Mouse (Mus musculus) gastrocnemius, postnatal 10 days (tissue): ENCODE results near the gene Rps6kc1. TPM values are rescaled to one million over a fixed set of nuclear protein-coding genes. Genes with fewer than 3 reads are reported as not detected.
"Not testable (repeated sequence)": the region's sequence is repeated elsewhere in the genome, so short reads cannot be mapped to it uniquely, and the experiment has no call there.

Experiments
- DNase-seq: peaks from one replicate; pipeline ENCODE4 v3.0.0; 2021; ENCODE audit warnings: mixed read lengths
- long read RNA-seq, 2 experiments: library from polyadenylated mRNA; stranded (forward); transcript quantifications; one replicate each; pipeline ENCODE4 v2.0.0; 2021
- total RNA-seq, 2 experiments: library from RNA; stranded (reverse); gene quantifications; 2 replicates each; pipeline ENCODE4 v1.2.3; 2021

Rps6kc1 gene
- total RNA-seq, result 10 to 100 TPM; 20.4 to 23.7 TPM
- long read RNA-seq, experiment 1, transcript Rps6kc1-201 (15 exons, 3,995 nt), result major isoform, 9 of 16 reads
- long read RNA-seq, experiment 1, partial matches to known transcripts, result 1 of 16 reads
- long read RNA-seq, experiment 1, other reads (novel, unspliced or antisense), result 6 of 16 reads
- long read RNA-seq, experiment 2, transcript Rps6kc1-201 (15 exons, 3,995 nt), result major isoform, 9 of 21 reads
- long read RNA-seq, experiment 2, partial matches to known transcripts, result 4 of 21 reads
- long read RNA-seq, experiment 2, other reads (novel, unspliced or antisense), result 8 of 21 reads

GRCm38 (mm10) chr1:190911415-190912123, at the start of gene Rps6kc1:
Gene Rps6kc1 (minus strand): TSS chr1:190911770.
- peak; percentile 89 for DNase-seq

GRCm38 (mm10) chr1:190958821-190959220, 47.3 kb upstream of the Rps6kc1 start:
- DNase-seq, result no peak

GRCm38 (mm10) chr1:190953009-190953408, 41.4 kb upstream of the Rps6kc1 start:
- no peak for DNase-seq

GRCm38 (mm10) chr1:190951014-190951413, 39.4 kb upstream of the Rps6kc1 start:
- DNase-seq, result no peak

GRCm38 (mm10) chr1:190948846-190949245, 37.3 kb upstream of the Rps6kc1 start:
- no peak for DNase-seq

GRCm38 (mm10) chr1:190948439-190948838, 36.9 kb upstream of the Rps6kc1 start:
- no peak for DNase-seq

- DNase-seq, result no peak
These were observed 36.4 kb upstream of the Rps6kc1 start for GRCm38 (mm10) chr1:190947986-190948385.

- peak; percentile 71 for DNase-seq
These were observed 32.7 kb upstream of the Rps6kc1 start for GRCm38 (mm10) chr1:190944109-190944760.

GRCm38 (mm10) chr1:190939803-190940202, 28.2 kb upstream of the Rps6kc1 start:
- no peak for DNase-seq

GRCm38 (mm10) chr1:190930181-190930580, 18.6 kb upstream of the Rps6kc1 start:
- DNase-seq, result no peak

GRCm38 (mm10) chr1:190929010-190929695, 17.6 kb upstream of the Rps6kc1 start:
- peak; percentile 44 for DNase-seq

- peak; percentile 98 for DNase-seq
These were observed 16.9 kb upstream of the Rps6kc1 start for GRCm38 (mm10) chr1:190928370-190929009.

GRCm38 (mm10) chr1:190927751-190928369, 16.3 kb upstream of the Rps6kc1 start:
- no peak for DNase-seq

- DNase-seq, result no peak
These were observed 15.7 kb upstream of the Rps6kc1 start for GRCm38 (mm10) chr1:190927311-190927710.

- DNase-seq, result not testable (repeated sequence)
These were observed 13.2 kb upstream of the Rps6kc1 start, which contains the start of gene Angel2 for GRCm38 (mm10) chr1:190924812-190925211. Gene Angel2 (plus strand): TSS chr1:190925112.

- no peak for DNase-seq
These were observed 8.3 kb upstream of the Rps6kc1 start for GRCm38 (mm10) chr1:190919725-190920469.

GRCm38 (mm10) chr1:190918938-190919337, 7.4 kb upstream of the Rps6kc1 start:
- no peak for DNase-seq

- DNase-seq, result no peak
These were observed 1.1 kb upstream of the Rps6kc1 start for GRCm38 (mm10) chr1:190912623-190913022.

- no peak for DNase-seq
These were observed 734 bp downstream of the Rps6kc1 start for GRCm38 (mm10) chr1:190910836-190911235.

GRCm38 (mm10) chr1:190904714-190905113, 6.9 kb downstream of the Rps6kc1 start:
- DNase-seq, result no peak

- DNase-seq, result no peak
These were observed 7.4 kb downstream of the Rps6kc1 start for GRCm38 (mm10) chr1:190904136-190904535.
